Mouse (Mus musculus): Measurements from ENCODE around the gene Coa3. TPM values are rescaled to one million over a fixed set of nuclear protein-coding genes. Genes with fewer than 3 reads are reported as not detected.
A peak's percentile ranks its signal among the peaks of the same experiment; 100 is the strongest.

Gene Coa3
- total RNA-seq, 2 experiments from 2014 or later = 95.5 to 108 TPM

- Histone ChIP-seq H3K4me3 (no peak overlapping the region), H3K27ac (peak overlapping the region; percentile 81)
- DNase-seq (ENCODE audit: low spot score in 2 of 2) = peak; percentile 71 to 83
- peak; percentile 6; the same call in 1 of the 2 replicates for TF ChIP-seq CTCF (conservative IDR thresholded peaks at IDR 0.05)
These were observed 19.6 kb downstream of the Coa3 start for GRCm38 (mm10) chr11:101259261-101259712.

GRCm38 (mm10) chr11:101255826-101256775, 22.8 kb downstream of the Coa3 start:
- DNase-seq (ENCODE audit: low spot score in 2 of 2) = no peak

GRCm38 (mm10) chr11:101253613-101254389, 25.1 kb downstream of the Coa3 start, which contains the start of gene Vps25:
Gene Vps25 (plus strand): TSS chr11:101253707.
- TF ChIP-seq CTCF (conservative IDR thresholded peaks at IDR 0.05) = peak; percentile 42
- DNase-seq (ENCODE audit: low spot score in 2 of 2) = peak; percentile 84 to 87
- peak within 1 kb of the TSS; percentile 81 for H3K4me3 ChIP-seq
- H3K27ac ChIP-seq = peak within 1 kb of the TSS; percentile 96

More at GRCm38 (mm10) chr11:101255826-101256775, 22.8 kb downstream of the Coa3 start:
- H3K4me3 ChIP-seq = no peak overlapping the region
- H3K27ac ChIP-seq = no peak overlapping the region
- TF ChIP-seq CTCF (conservative IDR thresholded peaks at IDR 0.05) = no peak

- TF ChIP-seq CTCF (conservative IDR thresholded peaks at IDR 0.05) = no peak
- Histone ChIP-seq H3K27ac (peak overlapping the region; percentile 96), H3K4me3 (peak overlapping the region; percentile 81)
- no peak for DNase-seq (ENCODE audit: low spot score in 2 of 2)
These were observed 26.0 kb downstream of the Coa3 start for GRCm38 (mm10) chr11:101252941-101253340.

GRCm38 (mm10) chr11:101251031-101251430, 27.9 kb downstream of the Coa3 start:
- no peak overlapping the region for H3K4me3 ChIP-seq
- no peak overlapping the region for H3K27ac ChIP-seq
- DNase-seq (ENCODE audit: low spot score in 2 of 2) = no peak
- no peak for TF ChIP-seq CTCF (conservative IDR thresholded peaks at IDR 0.05)

- peak; percentile 78 for TF ChIP-seq CTCF (conservative IDR thresholded peaks at IDR 0.05)
- Histone ChIP-seq H3K27ac (peak overlapping the region; percentile 92), H3K4me3 (no peak overlapping the region; the same call in 1 of the 2 replicates)
- DNase-seq (ENCODE audit: low spot score in 2 of 2) = peak; percentile 62
These were observed 30.5 kb downstream of the Coa3 start for GRCm38 (mm10) chr11:101248258-101248994.

GRCm38 (mm10) chr11:101247521-101248030, 31.3 kb downstream of the Coa3 start:
- DNase-seq (ENCODE audit: low spot score in 2 of 2) = no peak
- Histone ChIP-seq H3K27ac (peak overlapping the region; percentile 92), H3K4me3 (peak overlapping the region; percentile 85)
- TF ChIP-seq CTCF (conservative IDR thresholded peaks at IDR 0.05) = no peak

GRCm38 (mm10) chr11:101246702-101247012, 32.3 kb downstream of the Coa3 start:
- no peak for DNase-seq (ENCODE audit: low spot score in 2 of 2)
- peak overlapping the region; percentile 85 for H3K4me3 ChIP-seq
- no peak; the same call in 1 of the 2 replicates for TF ChIP-seq CTCF (conservative IDR thresholded peaks at IDR 0.05)
- H3K27ac ChIP-seq = peak overlapping the region; percentile 92

- peak within 1 kb of the TSS; percentile 85 for H3K4me3 ChIP-seq
- no peak; the same call in 1 of the 2 replicates for TF ChIP-seq CTCF (conservative IDR thresholded peaks at IDR 0.05)
- peak in 1 of 2 experiments; percentile 32 for DNase-seq (ENCODE audit: low spot score in 2 of 2)
- H3K27ac ChIP-seq = peak within 1 kb of the TSS; percentile 92
These were observed 32.8 kb downstream of the Coa3 start, which contains the start of gene Ramp2 for GRCm38 (mm10) chr11:101245855-101246701. Gene Ramp2 (plus strand): TSS chr11:101246028.

- H3K27ac ChIP-seq = peak overlapping the region; percentile 92
- H3K4me3 ChIP-seq = no peak overlapping the region
- no peak for DNase-seq (ENCODE audit: low spot score in 2 of 2)
- no peak for TF ChIP-seq CTCF (conservative IDR thresholded peaks at IDR 0.05)
These were observed 33.8 kb downstream of the Coa3 start for GRCm38 (mm10) chr11:101245071-101245470.

- DNase-seq (ENCODE audit: low spot score in 2 of 2) = peak in 1 of 2 experiments; percentile 39
- TF ChIP-seq CTCF (conservative IDR thresholded peaks at IDR 0.05) = no peak
- H3K27ac ChIP-seq = peak overlapping the region; percentile 90
- no peak overlapping the region for H3K4me3 ChIP-seq
These were observed 40.8 kb downstream of the Coa3 start for GRCm38 (mm10) chr11:101238071-101238647.
